Mouse (Mus musculus): ENCODE data around the gene Nrxn1. TPM values are rescaled to one million over a fixed set of nuclear protein-coding genes. Genes with fewer than 3 reads are reported as not detected.

Gene Nrxn1
- total and polyA plus RNA-seq, 3 experiments, result not detected

DNA sequence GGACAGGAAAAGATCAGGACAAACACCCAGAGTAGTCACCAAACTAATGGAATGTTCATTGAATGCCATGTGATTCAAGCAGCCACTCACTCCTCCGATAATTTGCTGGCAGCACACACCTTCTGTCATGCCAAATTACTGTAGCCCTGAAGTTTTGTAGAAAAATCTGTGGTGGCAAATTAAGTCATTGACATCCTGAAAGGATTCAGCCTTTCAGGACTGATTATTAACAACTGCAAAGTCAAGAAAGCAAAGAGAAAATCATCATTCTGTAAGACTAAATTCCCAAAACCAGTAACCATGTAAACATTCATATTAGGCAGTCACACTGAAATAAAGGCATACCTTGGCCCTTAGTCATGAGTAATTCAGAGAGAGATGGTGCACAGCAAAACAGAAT is 662.7 kb downstream of the Nrxn1 start:
- no peak for DNase-seq (ENCODE audit: low read depth, low spot score)
- Histone ChIP-seq H3K27ac (ENCODE audit: control insufficient read depth, low read depth, low read length) (no peak overlapping the region), H3K4me1 (ENCODE audit: control insufficient read depth in 1 of 2, insufficient read depth in 2 of 2, low read length in 2 of 2) (no peaks in the 10 kb centered on the region), H3K9me3 (replicated peaks; ENCODE audit: insufficient read depth, low read length) (no peaks in the 10 kb centered on the region), H3K79me2 (ENCODE audit: control insufficient read depth, insufficient read depth, low read length, poor library complexity) (no peaks in the 10 kb centered on the region), H3K36me3 (ENCODE audit: control insufficient read depth in 1 of 2, insufficient read depth in 2 of 2, low read length in 2 of 2) (no peaks in the 10 kb centered on the region), H3K9ac (ENCODE audit: control insufficient read depth, low read depth, low read length, poor library complexity, severe bottlenecking) (no peak overlapping the region), H3K4me3 (ENCODE audit: control insufficient read depth in 1 of 2, insufficient read depth in 1 of 2, low read depth in 2 of 2, low read length in 2 of 2) (no peak overlapping the region), H3K27me3 (ENCODE audit: control insufficient read depth in 1 of 2, insufficient read depth in 2 of 2, low read length in 2 of 2) (no peaks in the 10 kb centered on the region)
- TF ChIP-seq CHD1 (IDR thresholded peaks at IDR 0.05; ENCODE audit: low read depth, low read length) (no peak), MEF2A (IDR thresholded peaks at IDR 0.05; ENCODE audit: extremely low read depth, insufficient replicate concordance, low read depth, low read length, poor library complexity, severe bottlenecking) (no peak)

DNA sequence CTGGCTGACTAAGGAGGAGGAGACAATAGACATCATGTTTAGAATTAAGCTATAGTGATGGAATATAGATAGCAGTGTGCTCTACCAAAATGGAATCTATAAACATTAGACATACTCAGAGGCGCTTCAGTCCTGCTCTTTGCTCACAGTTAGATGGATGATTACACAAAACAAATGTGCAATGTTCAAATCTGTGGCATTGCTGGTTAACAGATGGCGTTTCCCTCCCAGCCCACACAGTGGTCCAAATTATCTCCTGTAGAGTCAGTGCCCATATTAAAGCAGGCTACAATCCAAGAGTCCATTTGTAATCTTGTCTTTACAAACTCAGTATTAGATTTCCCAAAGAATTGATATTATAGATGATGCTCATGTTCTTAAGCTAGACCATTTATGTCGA is 666.9 kb downstream of the Nrxn1 start:
- no peaks in the 10 kb centered on the region for H3K4me1 ChIP-seq (ENCODE audit: control insufficient read depth in 1 of 2, insufficient read depth in 2 of 2, low read length in 2 of 2)
- no peaks in the 10 kb centered on the region for H3K27me3 ChIP-seq (ENCODE audit: control insufficient read depth in 1 of 2, insufficient read depth in 2 of 2, low read length in 2 of 2)
- no peaks in the 10 kb centered on the region for H3K36me3 ChIP-seq (ENCODE audit: control insufficient read depth in 1 of 2, insufficient read depth in 2 of 2, low read length in 2 of 2)
- no peaks in the 10 kb centered on the region for H3K79me2 ChIP-seq (ENCODE audit: control insufficient read depth, insufficient read depth, low read length, poor library complexity)
- H3K4me3 ChIP-seq (ENCODE audit: control insufficient read depth in 1 of 2, insufficient read depth in 1 of 2, low read depth in 2 of 2, low read length in 2 of 2), result no peak overlapping the region
- DNase-seq (ENCODE audit: low read depth, low spot score), result no peak
- no peaks in the 10 kb centered on the region for H3K9me3 ChIP-seq (replicated peaks; ENCODE audit: insufficient read depth, low read length)
- no peak overlapping the region for H3K9ac ChIP-seq (ENCODE audit: control insufficient read depth, low read depth, low read length, poor library complexity, severe bottlenecking)
- no peak overlapping the region for H3K27ac ChIP-seq (ENCODE audit: control insufficient read depth, low read depth, low read length)
- TF ChIP-seq MAZ (IDR thresholded peaks at IDR 0.05; ENCODE audit: low read depth, low read length), result no peak
- TF ChIP-seq MYB (IDR thresholded peaks at IDR 0.05; ENCODE audit: low read depth, low read length), result no peak
- no peak for TF ChIP-seq TBP (IDR thresholded peaks at IDR 0.05; ENCODE audit: low read depth, low read length)
- TF ChIP-seq ETS1 (IDR thresholded peaks at IDR 0.05; ENCODE audit: low read depth, low read length), result no peak

DNA sequence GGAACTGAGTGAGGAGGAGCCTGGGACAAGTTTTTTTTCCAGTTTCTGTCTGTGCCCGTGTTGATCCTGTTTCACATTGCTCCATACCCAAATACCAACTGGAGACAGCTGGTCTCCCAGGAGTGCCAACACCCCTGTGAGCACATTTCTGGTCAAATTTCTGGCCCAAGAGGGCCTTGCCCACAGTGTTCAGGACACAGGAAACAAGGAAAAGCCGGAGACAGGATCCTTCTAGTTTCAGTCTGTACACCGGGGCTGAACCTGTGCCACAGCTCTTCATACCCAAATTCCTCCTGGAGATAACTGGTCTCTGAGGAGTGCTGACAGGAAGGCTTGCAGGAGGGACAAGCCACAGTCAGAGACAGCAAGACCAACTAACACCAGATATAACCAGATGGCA is 670.3 kb downstream of the Nrxn1 start:
- no peaks in the 10 kb centered on the region for H3K79me2 ChIP-seq (ENCODE audit: control insufficient read depth, insufficient read depth, low read length, poor library complexity)
- H3K9ac ChIP-seq (ENCODE audit: control insufficient read depth, low read depth, low read length, poor library complexity, severe bottlenecking), result no peak overlapping the region
- H3K27me3 ChIP-seq (ENCODE audit: control insufficient read depth in 1 of 2, insufficient read depth in 2 of 2, low read length in 2 of 2), result no peaks in the 10 kb centered on the region
- TF ChIP-seq SIN3A (IDR thresholded peaks at IDR 0.05; ENCODE audit: low read length) (no peak), E2F4 (IDR thresholded peaks at IDR 0.05; ENCODE audit: borderline replicate concordance, low read depth, low read length) (no peak), EP300 (IDR thresholded peaks at IDR 0.05; ENCODE audit: low read depth in 1 of 2, low read length in 2 of 2) (no peak), ETS1 (IDR thresholded peaks at IDR 0.05; ENCODE audit: low read depth, low read length) (no peak), MXI1 (IDR thresholded peaks at IDR 0.05; ENCODE audit: low read depth, low read length) (no peak), CHD2 (IDR thresholded peaks at IDR 0.05; ENCODE audit: low read length) (no peak), MAFK (IDR thresholded peaks at IDR 0.05; ENCODE audit: borderline replicate concordance, low read depth, low read length) (no peak), MEF2A (IDR thresholded peaks at IDR 0.05; ENCODE audit: extremely low read depth, insufficient replicate concordance, low read depth, low read length, poor library complexity, severe bottlenecking) (no peak), HCFC1 (IDR thresholded peaks at IDR 0.05; ENCODE audit: low read depth, low read length) (no peak), USF1 (IDR thresholded peaks at IDR 0.05; ENCODE audit: low read depth, low read length) (no peak), GABPA (IDR thresholded peaks at IDR 0.05; ENCODE audit: low read depth, low read length) (no peak), TAL1 (IDR thresholded peaks at IDR 0.05; ENCODE audit: low read length) (no peak)
- H3K4me3 ChIP-seq (ENCODE audit: control insufficient read depth in 1 of 2, insufficient read depth in 1 of 2, low read depth in 2 of 2, low read length in 2 of 2), result no peak overlapping the region
- no peak for DNase-seq (ENCODE audit: low read depth, low spot score)
- H3K9me3 ChIP-seq (replicated peaks; ENCODE audit: insufficient read depth, low read length), result no peaks in the 10 kb centered on the region
- H3K36me3 ChIP-seq (ENCODE audit: control insufficient read depth in 1 of 2, insufficient read depth in 2 of 2, low read length in 2 of 2), result no peaks in the 10 kb centered on the region
- H3K27ac ChIP-seq (ENCODE audit: control insufficient read depth, low read depth, low read length), result no peak overlapping the region
- no peaks in the 10 kb centered on the region for H3K4me1 ChIP-seq (ENCODE audit: control insufficient read depth in 1 of 2, insufficient read depth in 2 of 2, low read length in 2 of 2)

Measured in MEL (cell line).